In genomic region chr1:90258253-90258887, GRCm38 (mm10) we compare ENCODE assay signal across 12 mouse cellular contexts. TPM values are rescaled to one million over a fixed set of nuclear protein-coding genes. Genes with fewer than 3 reads are reported as not detected.
A peak's percentile ranks its signal among the peaks of the same experiment; 100 is the strongest.
DNase-seq lines count a peak whose midpoint lies in the region; ATAC-seq and TF ChIP-seq lines count a peak whose summit lies in the region.
"Had no signal": no experiment of that assay in that cellular context is flagged by ENCODE, and none has a peak within 500 bp of the region (broad histone marks: within the 10 kb centered on the region; RNA-seq: fewer than 3 reads in every experiment).

No protein-coding gene starts in this region.

- no peak for TF ChIP-seq CTCF in C2C12 (IDR thresholded peaks at IDR 0.05; ENCODE audit: control insufficient read depth, insufficient read depth, insufficient read length)
- no peak for TF ChIP-seq CTCF in heart, postnatal 0 days (IDR thresholded peaks at IDR 0.05; ENCODE audit: low read depth)

- peaks cover 33% of the 10 kb centered on the region for H3K4me1 ChIP-seq in embryonic facial prominence, embryonic 13.5 days
- peaks cover 7% of the 10 kb centered on the region for H3K4me1 ChIP-seq in heart, postnatal 0 days (ENCODE audit: control insufficient read depth, insufficient read depth)

- H3K9ac ChIP-seq in embryonic facial prominence, embryonic 13.5 days: no peak overlapping the region
- no peak overlapping the region for H3K9ac ChIP-seq in heart, postnatal 0 days (replicated peaks; ENCODE audit: low read depth, low read length)

- H3K79me2 ChIP-seq in C2C12 (ENCODE audit: control insufficient read depth, insufficient read depth): no peaks in the 10 kb centered on the region

- H3K79me3 ChIP-seq in C2C12 (ENCODE audit: low read depth): no peaks in the 10 kb centered on the region

- ATAC-seq in embryonic facial prominence, embryonic 13.5 days (ENCODE audit: insufficient number of reproducible peaks, insufficient read depth, low FRiP score, low TSS enrichment, low read depth): no peak
- peak; percentile 77 for ATAC-seq in heart, postnatal 0 days (ENCODE audit: insufficient read depth, low read depth)

- intact Hi-C loops in heart, postnatal 36 days (cut with DNase I): no loop called here
- intact Hi-C loops in left cerebral cortex, postnatal 10 days (cut with DNase I): no loop called here

- no peaks in the 10 kb centered on the region for H3K36me3 ChIP-seq in C2C12 (ENCODE audit: control insufficient read depth, insufficient read depth)
- no peaks in the 10 kb centered on the region for H3K36me3 ChIP-seq in embryonic facial prominence, embryonic 13.5 days
- H3K36me3 ChIP-seq in heart, postnatal 0 days (replicated peaks; ENCODE audit: control insufficient read depth, insufficient read depth, low read length): no peaks in the 10 kb centered on the region
- H3K36me3 ChIP-seq: forebrain, embryonic 10.5 days had no signal

- H3K27ac ChIP-seq in embryonic facial prominence, embryonic 13.5 days: peak overlapping the region; percentile 62
- no peak overlapping the region for H3K27ac ChIP-seq in heart, postnatal 0 days (ENCODE audit: low read depth)
- H3K27ac ChIP-seq: forebrain, embryonic 10.5 days had no signal

- H3K4me3 ChIP-seq in C2C12 (ENCODE audit: insufficient read depth, poor library complexity, severe bottlenecking): no peak overlapping the region
- no peak overlapping the region for H3K4me3 ChIP-seq in embryonic facial prominence, embryonic 13.5 days
- no peak overlapping the region for H3K4me3 ChIP-seq in heart, postnatal 0 days (ENCODE audit: low read depth, low read length)
- H3K4me3 ChIP-seq: forebrain, embryonic 10.5 days had no signal

- DNase-seq in heart, adult 11 months: peak; percentile 98
- no peak for DNase-seq in heart, postnatal 36 days
- peak; percentile 53 for DNase-seq in heart, postnatal 0 days (ENCODE audit: low spot score)
- DNase-seq in cerebellum, adult 11-12 months: no peak
- no peak for DNase-seq in MN1 (ENCODE audit: low spot score)
- DNase-seq in left cerebral cortex, postnatal 10 days (ENCODE audit: extremely low spot score in 1 of 2, low spot score in 2 of 2): no peak
- DNase-seq: kidney, adult 11 months; lung, adult 2 months had no signal

- no peak for TF ChIP-seq EP300 in heart, postnatal 0 days (IDR thresholded peaks at IDR 0.05; ENCODE audit: low read depth)

- no peak overlapping the region for H3K4me2 ChIP-seq in embryonic facial prominence, embryonic 13.5 days
- H3K4me2 ChIP-seq in heart, postnatal 0 days (ENCODE audit: low read depth, low read length): no peak overlapping the region

- no peak overlapping the region for H3ac ChIP-seq in C2C12 (ENCODE audit: control insufficient read depth, insufficient read length, low read depth)

- H3K9me3 ChIP-seq in embryonic facial prominence, embryonic 13.5 days: no peaks in the 10 kb centered on the region
- H3K9me3 ChIP-seq in heart, postnatal 0 days (replicated peaks; ENCODE audit: control insufficient read depth, low read length): no peaks in the 10 kb centered on the region
- H3K9me3 ChIP-seq: forebrain, embryonic 10.5 days had no signal

- 59% methylated on average over 11 of the region's 11 CpGs for WGBS in embryonic facial prominence, embryonic 13.5 days
- WGBS in heart, postnatal 0 days: 66% methylated on average over 11 of the region's 11 CpGs

- H3K27me3 ChIP-seq in C2C12 (ENCODE audit: control insufficient read depth, insufficient read depth, insufficient read length): no peaks in the 10 kb centered on the region
- H3K27me3 ChIP-seq in embryonic facial prominence, embryonic 13.5 days: no peaks in the 10 kb centered on the region
- H3K27me3 ChIP-seq in heart, postnatal 0 days (ENCODE audit: control insufficient read depth, insufficient read depth, low read length): no peaks in the 10 kb centered on the region

TF ChIP-seq in C2C12, 6 proteins besides CTCF, POLR2A, EP300 and RAD21:
- TF ChIP-seq MAX (IDR thresholded peaks at IDR 0.05) (peak; percentile 83), MYOG (IDR thresholded peaks at IDR 0.05; ENCODE audit: control insufficient read depth, extremely low read depth, insufficient read length) (no peak), CEBPB (IDR thresholded peaks at IDR 0.05; ENCODE audit: low read depth) (no peak), USF1 (IDR thresholded peaks at IDR 0.05; ENCODE audit: low read depth) (peak; percentile 77), FOSL1 (IDR thresholded peaks at IDR 0.05; ENCODE audit: insufficient read depth, low read length, poor library complexity, severe bottlenecking) (peak; percentile 30), MYOD1 (IDR thresholded peaks at IDR 0.05; ENCODE audit: control insufficient read depth, insufficient read length, low read depth) (peak; percentile 74)

RNA-seq across cellular contexts. Expression of gene Ackr3, which starts 54.6 kb away (rescaled TPM):
- total RNA-seq in heart, postnatal 36 days (2021): 10 to 100 TPM; 56.4 to 92.5 TPM
- polyA plus RNA-seq in C2C12 (2012; fragmentation: generic; extraction: Trizol): 14.5 TPM
- polyA plus RNA-seq in embryonic facial prominence, embryonic 13.5 days (2015; fragmentation: Nextera tagmentation; extraction: Ambion mirVana): 48.5 and 60.6 TPM in 2 replicates
- 13.5 and 21.3 TPM in 2 replicates for total RNA-seq in heart, postnatal 0 days (2014; rRNA removed; ENCODE audit: low replicate concordance)
- polyA plus RNA-seq in heart, postnatal 0 days (2015; fragmentation: Nextera tagmentation; extraction: Ambion mirVana): 22.5 and 25.5 TPM in 2 replicates
- 1 to 10 TPM; 6.9 to 7.9 TPM for total RNA-seq in left cerebral cortex, postnatal 10 days (2021)
- total RNA-seq: MEL had no signal

Comparison
In these comparisons a context has a peak if more than half of its experiments do, and no peak if none do; other contexts are left out.
1. DNase-seq: peak in heart, adult 11 months (single experiment) and heart, postnatal 0 days (single experiment); none in heart, postnatal 36 days (0 of 2), cerebellum, adult 11-12 months (single experiment), MN1 (single experiment) and left cerebral cortex, postnatal 10 days (0 of 2).